Mouse (Mus musculus) thymus, adult 18-20 months (tissue): Measurements from ENCODE around the gene Btnl9.
"Not testable (repeated sequence)": the region's sequence is repeated elsewhere in the genome, so short reads cannot be mapped to it uniquely, and the experiment has no call there.

Experiments
- DNase-seq, 2 experiments: peaks; one replicate each; pipeline ENCODE4 v3.0.0; 2022; ENCODE audit warnings: mixed read lengths in 2 of 2

Gene Btnl9

GRCm38 (mm10) chr11:49176047-49176779 lies 10.7 kb downstream of the Btnl9 start:
- not testable (repeated sequence) for DNase-seq

GRCm38 (mm10) chr11:49175345-49175744 lies 11.6 kb downstream of the Btnl9 start:
- no peak for DNase-seq

DNA sequence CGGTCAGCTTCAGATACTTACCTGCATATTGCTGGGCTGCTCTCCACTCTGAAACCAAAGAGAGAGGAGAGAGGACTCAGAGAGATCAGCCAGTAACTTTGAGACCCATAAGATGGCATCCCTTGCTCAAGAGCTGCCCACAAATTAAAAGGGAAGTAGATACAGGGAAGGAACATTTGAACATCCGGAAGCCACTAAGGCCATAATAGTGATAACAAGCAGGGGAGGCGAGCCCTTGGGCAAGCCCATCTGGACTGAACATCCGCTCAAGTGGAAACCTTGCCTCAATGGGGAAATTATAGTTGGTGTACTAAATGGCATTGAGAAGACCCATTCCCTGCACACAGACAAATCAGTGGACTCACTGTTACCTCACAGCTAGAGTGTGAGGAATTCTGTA lies 16.4 kb downstream of the Btnl9 start:
- no peak for DNase-seq

DNA sequence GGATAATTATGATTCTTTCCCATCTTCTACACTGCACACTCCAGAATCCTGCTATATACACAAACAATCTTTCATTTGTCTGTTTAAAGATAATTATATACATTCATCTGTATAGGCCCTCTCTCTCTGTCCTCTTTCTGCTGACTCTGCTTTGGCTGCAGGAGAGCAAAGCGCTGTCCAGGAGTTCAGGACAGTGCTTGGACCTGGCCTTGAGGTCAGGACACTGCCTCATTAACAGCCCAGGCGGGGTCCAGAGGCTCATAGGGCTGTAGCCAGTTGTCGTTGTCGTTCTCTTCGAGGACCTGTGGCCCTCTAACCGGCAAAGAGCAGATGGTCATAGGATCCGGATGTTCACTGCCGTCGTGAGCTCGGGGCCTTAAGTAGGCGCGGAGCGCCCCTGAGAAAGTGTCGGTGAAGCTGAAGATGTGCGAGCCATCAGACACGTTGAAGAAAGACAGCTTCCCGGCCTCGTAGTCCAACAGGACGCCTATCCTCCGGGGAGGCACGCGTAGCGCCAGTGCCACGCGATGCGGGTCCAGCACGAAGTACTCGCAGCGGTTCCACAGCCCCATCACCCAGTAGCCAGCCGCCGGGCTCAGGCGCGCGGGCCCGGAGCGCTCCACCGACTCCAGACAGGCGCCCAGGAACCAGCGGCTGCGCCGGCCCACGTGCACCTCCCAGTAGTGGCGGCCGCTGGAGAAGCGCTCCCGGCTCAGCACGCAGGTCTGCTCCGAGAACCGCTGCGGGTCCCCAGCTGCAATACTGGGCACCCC lies 17.9 kb downstream of the Btnl9 start:
- no peak for DNase-seq

DNA sequence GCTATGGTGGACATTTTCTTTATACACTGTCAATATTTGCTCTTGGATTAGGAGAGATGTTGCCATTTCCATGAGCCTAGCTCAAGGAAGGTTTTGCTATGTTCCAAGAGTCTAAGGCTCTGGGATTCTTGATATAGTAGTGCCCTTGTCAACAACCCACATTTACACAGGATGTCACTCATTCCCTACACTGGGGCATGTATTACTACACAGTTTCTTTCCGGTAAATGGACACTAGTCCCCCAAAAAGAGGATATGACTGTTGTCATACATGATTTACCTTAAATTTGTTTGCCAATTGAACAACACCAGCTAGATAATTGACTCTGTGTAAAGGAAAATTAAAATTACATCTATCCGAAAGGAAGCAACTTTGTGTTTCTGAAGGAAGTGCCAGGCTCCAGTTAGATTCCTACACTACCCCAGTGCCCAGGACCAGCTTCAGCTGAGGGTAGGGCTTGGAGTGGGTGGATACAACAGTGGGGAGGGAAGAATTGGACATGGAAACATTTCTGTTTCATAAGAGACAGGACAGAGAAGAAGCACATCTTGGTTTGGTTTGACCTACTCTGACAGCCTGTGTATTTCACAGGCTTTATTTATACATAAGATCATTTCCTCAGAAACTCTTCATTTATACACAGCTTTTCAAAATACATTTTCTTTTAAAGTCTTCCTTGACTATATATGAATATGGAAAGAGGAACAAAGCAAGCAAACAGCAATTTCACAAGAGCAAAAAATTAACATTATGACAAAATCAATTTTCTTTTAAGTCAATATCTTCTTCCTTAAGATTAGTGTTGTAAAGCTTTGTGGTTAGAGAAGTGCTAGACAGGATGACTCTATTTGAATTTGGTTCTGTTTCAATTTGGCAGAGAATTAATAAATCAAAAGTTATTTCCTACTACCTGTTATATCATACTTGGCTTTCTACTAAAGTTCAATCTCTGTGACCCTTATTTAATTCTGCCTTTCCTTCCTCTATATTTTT lies 29.8 kb downstream of the Btnl9 start:
- no peak for DNase-seq

DNA sequence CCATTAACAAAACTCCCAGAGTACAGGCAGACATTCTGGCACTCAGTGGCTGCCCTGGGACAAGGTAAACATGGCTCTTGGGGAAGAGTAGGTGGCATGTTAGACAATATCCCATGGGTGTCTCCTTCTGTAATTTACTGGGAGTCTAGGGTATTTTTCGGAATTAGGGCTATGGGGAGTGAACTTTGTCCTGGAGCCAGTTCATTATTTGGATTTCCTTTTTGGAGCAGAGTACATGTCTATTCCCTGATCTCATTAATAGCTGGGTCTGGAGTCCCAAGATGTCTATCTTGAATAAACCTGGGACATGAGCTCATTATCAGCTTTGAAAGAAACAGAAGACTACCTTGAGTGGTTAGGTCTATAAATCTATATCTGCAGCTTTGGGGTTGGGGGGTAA lies 32.9 kb downstream of the Btnl9 start, which contains the start of gene Olfr1394:
Gene Olfr1394, plus strand, starts transcription at position 301 of the 400 bp plus-strand sequence.
- no peak for DNase-seq

DNA sequence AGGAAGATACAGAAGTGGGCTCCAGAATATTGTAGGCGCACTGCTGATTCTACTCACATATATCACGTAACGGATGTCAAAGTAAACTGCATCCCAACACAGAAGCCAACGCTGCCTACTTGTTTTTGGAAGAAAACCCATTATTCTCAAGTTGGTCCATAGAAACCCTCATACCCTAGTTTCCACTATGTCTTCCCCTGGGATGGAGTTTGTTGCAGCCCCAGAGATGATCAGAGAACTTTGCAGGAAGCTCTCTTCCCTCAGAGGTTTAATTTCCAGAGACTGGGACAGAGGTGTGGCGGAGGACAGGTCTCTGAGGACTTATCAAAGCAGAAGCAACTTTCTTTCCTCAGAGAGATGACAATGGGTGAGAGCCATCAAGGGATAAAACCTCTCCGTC lies 45.0 kb downstream of the Btnl9 start, which contains the start of gene Olfr1395:
Gene Olfr1395, plus strand, starts transcription at position 301 of the 400 bp plus-strand sequence.
- no peak for DNase-seq

DNA sequence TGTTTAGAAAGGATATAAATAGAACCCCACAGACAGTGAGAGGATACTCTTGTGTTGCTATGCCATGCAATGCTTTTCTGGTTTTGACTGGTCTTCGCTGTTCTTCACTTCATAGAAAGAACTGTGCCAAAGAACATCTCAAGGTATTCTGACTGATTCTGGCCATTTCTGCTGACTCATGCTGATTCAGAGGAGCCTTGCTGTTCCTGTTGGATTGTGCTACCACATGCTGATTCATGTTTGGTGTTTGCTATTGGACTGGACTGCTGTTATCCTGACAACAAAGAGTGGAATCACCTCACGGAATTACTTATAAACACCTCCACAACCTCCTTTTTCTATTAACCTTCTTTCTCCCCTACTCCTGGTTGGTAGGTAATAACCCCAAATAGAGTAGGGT lies 62.8 kb downstream of the Btnl9 start:
- no peak for DNase-seq

DNA sequence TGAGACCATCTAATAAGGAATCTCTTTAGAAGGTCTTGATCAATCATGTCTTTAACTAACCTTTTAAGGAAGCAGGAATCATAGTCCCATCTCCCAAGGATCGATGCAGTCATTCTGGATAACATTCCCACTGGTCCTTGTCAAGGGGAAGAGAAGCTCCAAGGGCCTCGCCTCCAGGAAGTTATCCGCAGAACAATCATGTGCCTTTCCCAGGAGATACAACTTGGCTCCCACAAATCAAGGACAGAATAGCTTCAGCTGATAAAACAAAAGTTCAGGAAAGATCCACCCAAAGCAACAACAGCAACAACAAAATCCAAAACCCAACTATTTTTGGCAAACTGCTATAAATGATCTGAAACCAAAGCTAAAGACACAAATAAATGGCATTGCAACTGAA lies 67.3 kb downstream of the Btnl9 start:
- no peak for DNase-seq
